Mouse (Mus musculus): ENCODE measurements around the gene Il9r. TPM values are rescaled to one million over a fixed set of nuclear protein-coding genes. Genes with fewer than 3 reads are reported as not detected.

The Il9r gene
- total RNA-seq, 2 experiments from 2014 or later: not detected

- intact Hi-C loops (cut with DNase I): no loop called here
- TF ChIP-seq CTCF (IDR thresholded peaks at IDR 0.05): no peak
- no peak overlapping the region for H3K4me3 ChIP-seq
- DNase-seq: no peak
- 0 out of 2 replicates have a peak overlapping the region, but pooled peaks have one; percentile 28 for H3K27ac ChIP-seq
Measured at GRCm38 (mm10) chr11:32236132-32236531, 36.1 kb upstream of the Il9r start.

- peak overlapping the region; percentile 54 for H3K27ac ChIP-seq
- DNase-seq: peak; percentile 83
- H3K4me3 ChIP-seq: no peak overlapping the region
- TF ChIP-seq CTCF (IDR thresholded peaks at IDR 0.05): no peak
- intact Hi-C loops (cut with DNase I): no loop called here
Measured at GRCm38 (mm10) chr11:32235646-32236045, 35.6 kb upstream of the Il9r start.

GRCm38 (mm10) chr11:32234816-32235485 is 34.9 kb upstream of the Il9r start:
- Histone ChIP-seq H3K27ac (peak overlapping the region; percentile 54), H3K4me3 (no peak overlapping the region)
- peak; percentile 22 for DNase-seq
- intact Hi-C loops (cut with DNase I): no loop called here
- TF ChIP-seq CTCF (IDR thresholded peaks at IDR 0.05): no peak

- no peak overlapping the region for H3K4me3 ChIP-seq
- intact Hi-C loops (cut with DNase I): no loop called here
- peak; percentile 50 for DNase-seq
- TF ChIP-seq CTCF (IDR thresholded peaks at IDR 0.05): no peak
- H3K27ac ChIP-seq: peak overlapping the region; percentile 54; the same call in 1 of the 2 replicates
Measured at GRCm38 (mm10) chr11:32233895-32234294, 33.8 kb upstream of the Il9r start.

GRCm38 (mm10) chr11:32232848-32233247 is 32.8 kb upstream of the Il9r start:
- Histone ChIP-seq H3K27ac (no peak overlapping the region), H3K4me3 (no peak overlapping the region)
- intact Hi-C loops (cut with DNase I): no loop called here
- DNase-seq: no peak
- TF ChIP-seq CTCF (IDR thresholded peaks at IDR 0.05): no peak

- TF ChIP-seq CTCF (IDR thresholded peaks at IDR 0.05): no peak
- DNase-seq: no peak
- intact Hi-C loops (cut with DNase I): no loop called here
- Histone ChIP-seq H3K4me3 (no peak overlapping the region), H3K27ac (no peak overlapping the region)
Measured at GRCm38 (mm10) chr11:32231125-32231524, 31.0 kb upstream of the Il9r start.

GRCm38 (mm10) chr11:32230220-32230619 is 30.1 kb upstream of the Il9r start:
- no peak overlapping the region for H3K4me3 ChIP-seq
- intact Hi-C loops (cut with DNase I): no loop called here
- no peak for DNase-seq
- no peak overlapping the region for H3K27ac ChIP-seq
- TF ChIP-seq CTCF (IDR thresholded peaks at IDR 0.05): peak; percentile 26; the same call in 1 of the 2 replicates

- intact Hi-C loops (cut with DNase I): no loop called here
- Histone ChIP-seq H3K27ac (peak overlapping the region; percentile 28; the same call in 1 of the 2 replicates), H3K4me3 (no peak overlapping the region)
- TF ChIP-seq CTCF (IDR thresholded peaks at IDR 0.05): no peak
- no peak for DNase-seq
Measured at GRCm38 (mm10) chr11:32228292-32228845, 28.3 kb upstream of the Il9r start.

- TF ChIP-seq CTCF (IDR thresholded peaks at IDR 0.05): no peak
- Histone ChIP-seq H3K27ac (peak overlapping the region; percentile 95), H3K4me3 (peak overlapping the region; percentile 93)
- intact Hi-C loops (cut with DNase I): no loop called here
- DNase-seq: no peak
Measured at GRCm38 (mm10) chr11:32227555-32227954, 27.5 kb upstream of the Il9r start.

GRCm38 (mm10) chr11:32227041-32227440 is 27.0 kb upstream of the Il9r start:
- H3K4me3 ChIP-seq: peak overlapping the region; percentile 93
- peak overlapping the region; percentile 95 for H3K27ac ChIP-seq
- TF ChIP-seq CTCF (IDR thresholded peaks at IDR 0.05): no peak
- intact Hi-C loops (cut with DNase I): no loop called here
- DNase-seq: no peak

GRCm38 (mm10) chr11:32226124-32226871 is 26.2 kb upstream of the Il9r start, which contains the start of gene Mpg:
Mpg (plus strand) TSS chr11:32226505.
- Histone ChIP-seq H3K4me3 (peak within 1 kb of the TSS; percentile 93), H3K27ac (peak within 1 kb of the TSS; percentile 95)
- DNase-seq: peak; percentile 94
- intact Hi-C loops (cut with DNase I): no loop called here
- TF ChIP-seq CTCF (IDR thresholded peaks at IDR 0.05): peak; percentile 28; the same call in 1 of the 2 replicates

- DNase-seq: peak; percentile 66
Measured at GRCm38 (mm10) chr11:32225222-32226104, 25.4 kb upstream of the Il9r start.

More at GRCm38 (mm10) chr11:32225222-32226104, 25.4 kb upstream of the Il9r start:
- H3K27ac ChIP-seq: peak overlapping the region; percentile 95
- peak overlapping the region; percentile 93; the same call in 1 of the 2 replicates for H3K4me3 ChIP-seq
- intact Hi-C loops (cut with DNase I): no loop called here
- TF ChIP-seq CTCF (IDR thresholded peaks at IDR 0.05): no peak

Data from gastrocnemius, adult 2 months (tissue).